Mouse (Mus musculus) embryonic facial prominence, embryonic 15.5 days (tissue): ENCODE measurements around the gene Ermp1. TPM values are rescaled to one million over a fixed set of nuclear protein-coding genes. Genes with fewer than 3 reads are reported as not detected.

Experiments
- ATAC-seq: fragments of 200-750 bp; cut with Nextera tagmentation; 2 replicates; pipeline ENCODE4 v1.8.0; 2017; ENCODE audit warnings: low read depth, moderate TSS enrichment; ENCODE audit not compliant: insufficient number of reproducible peaks, low FRiP score, low TSS enrichment
- H3K27ac ChIP-seq: fragments of 300-500 bp; sonication (generic); replicated peaks from 2 replicates; pipeline ENCODE4 v1.5.1; 2015; ENCODE audit warnings: mild to moderate bottlenecking, inconsistent platforms
- H3K27me3 ChIP-seq: fragments of 300-500 bp; sonication (generic); 2 replicates; pipeline ENCODE4 v1.6.1; 2015; ENCODE audit warnings: inconsistent platforms
- H3K36me3 ChIP-seq: fragments of 300-500 bp; sonication (generic); 2 replicates; pipeline ENCODE4 v1.6.1; 2015; ENCODE audit warnings: mild to moderate bottlenecking, inconsistent platforms
- H3K4me1 ChIP-seq: fragments of 300-500 bp; sonication (generic); 2 replicates; pipeline ENCODE4 v1.6.1; 2015; ENCODE audit warnings: inconsistent platforms
- H3K4me2 ChIP-seq: fragments of 300-500 bp; sonication (generic); replicated peaks from 2 replicates; pipeline ENCODE4 v1.6.1; 2015; ENCODE audit warnings: mild to moderate bottlenecking, inconsistent platforms
- H3K4me3 ChIP-seq: fragments of 300-500 bp; sonication (generic); replicated peaks from 2 replicates; pipeline ENCODE4 v1.5.1; 2015; ENCODE audit warnings: mild to moderate bottlenecking, inconsistent platforms
- H3K9ac ChIP-seq: fragments of 300-500 bp; sonication (generic); 2 replicates; pipeline ENCODE4 v1.6.1; 2015; ENCODE audit warnings: inconsistent platforms
- H3K9me3 ChIP-seq: fragments of 300-500 bp; sonication (generic); replicated peaks from 2 replicates; pipeline ENCODE4 v1.6.1; 2016; ENCODE audit warnings: inconsistent platforms
- WGBS: fragments of 180-500 bp; shearing (Covaris S2); methylation state at CpG from one replicate; pipeline ENCODE4 v1.1.7; 2015; 5-methylcytosine and 5-hydroxymethylcytosine counted together
- polyA plus RNA-seq: library from polyadenylated mRNA; unstranded; fragments of >200 nt; fragmentation: Nextera tagmentation; extraction: Ambion mirVana; gene quantifications from 2 replicates; pipeline ENCODE4 v1.2.1, GENCODE M21; 2015

The Ermp1 gene
- polyA plus RNA-seq, 1 experiment from 2014 or later = 23.4 TPM

DNA sequence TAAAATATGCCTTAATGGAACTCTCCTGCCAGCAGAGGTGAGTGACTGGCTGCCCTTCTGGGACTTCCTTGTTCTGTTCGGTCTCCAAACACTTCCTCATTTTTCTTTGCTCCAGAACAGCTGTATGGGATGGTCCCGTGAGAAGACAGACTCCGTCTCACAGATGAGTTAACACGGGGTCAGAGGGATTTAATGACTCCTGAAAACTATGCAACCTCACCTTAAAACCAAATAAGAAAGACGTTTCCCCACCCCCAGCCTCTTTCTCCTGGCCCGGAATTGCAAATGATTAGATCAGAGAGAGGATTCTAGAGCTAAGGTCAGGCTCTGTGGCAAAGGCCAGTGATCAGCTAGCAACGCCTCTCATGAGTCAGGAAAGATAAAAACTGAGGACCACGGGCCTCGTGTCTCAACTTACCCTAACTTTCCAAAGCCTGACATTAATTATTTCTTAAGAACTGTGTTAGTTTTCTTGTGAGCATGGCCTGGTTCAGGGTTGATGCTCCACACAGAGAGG lies 27.4 kb upstream of the Ermp1 start:
- Histone ChIP-seq H3K27ac (no peak overlapping the region), H3K4me1 (no peaks in the 10 kb centered on the region), H3K9me3 (no peaks in the 10 kb centered on the region), H3K36me3 (no peaks in the 10 kb centered on the region), H3K4me2 (no peak overlapping the region), H3K27me3 (no peaks in the 10 kb centered on the region), H3K9ac (no peak overlapping the region), H3K4me3 (no peak overlapping the region)
- ATAC-seq = no peak
- WGBS = 45% methylated on average over 9 of the region's 9 CpGs

DNA sequence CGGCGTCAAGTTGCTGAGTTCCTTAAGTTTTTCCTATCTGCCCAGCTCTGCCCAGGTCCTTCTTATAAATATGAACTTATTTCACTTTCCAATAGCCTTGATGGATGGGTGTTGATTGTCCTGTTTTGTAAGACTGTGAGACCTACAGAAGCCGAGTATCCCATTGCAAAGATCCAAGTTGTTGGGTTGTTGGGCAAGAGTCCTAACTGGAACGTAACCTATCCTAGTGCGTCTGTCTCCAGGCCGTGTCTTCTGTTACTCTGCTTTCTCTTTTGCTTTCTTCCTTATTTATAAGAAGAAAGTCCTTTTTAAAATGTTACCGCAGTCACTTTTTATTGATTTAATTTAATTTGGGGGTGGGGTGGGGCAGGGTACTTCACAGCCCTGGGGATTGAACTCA lies 26.7 kb upstream of the Ermp1 start:
- Histone ChIP-seq H3K4me3 (no peak overlapping the region), H3K36me3 (no peaks in the 10 kb centered on the region), H3K4me1 (no peaks in the 10 kb centered on the region), H3K27me3 (no peaks in the 10 kb centered on the region), H3K4me2 (no peak overlapping the region), H3K9ac (no peak overlapping the region), H3K9me3 (no peaks in the 10 kb centered on the region), H3K27ac (no peak overlapping the region)
- 91% methylated on average over 7 of the region's 7 CpGs for WGBS
- no peak for ATAC-seq

DNA sequence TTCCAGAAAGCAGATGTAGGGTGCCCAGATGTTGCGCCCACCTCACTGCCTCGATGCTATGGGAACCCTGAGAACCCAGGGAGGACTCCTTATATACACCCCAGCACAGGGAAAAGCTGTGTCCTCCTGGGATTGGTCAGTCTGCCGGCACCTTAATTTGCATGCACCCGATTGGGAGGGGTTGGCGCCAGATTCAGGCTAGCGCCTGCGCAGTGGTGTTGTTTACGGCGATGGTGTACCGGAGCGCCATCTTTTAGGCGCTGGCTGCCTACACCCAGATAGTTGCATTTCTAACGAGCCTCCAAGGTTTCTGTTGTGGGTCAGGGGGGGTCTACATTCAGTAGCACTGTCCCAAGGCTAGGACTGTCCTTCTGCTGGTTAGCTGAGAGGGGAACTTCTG lies 24.4 kb upstream of the Ermp1 start:
- Histone ChIP-seq H3K4me2 (no peak overlapping the region), H3K36me3 (no peaks in the 10 kb centered on the region), H3K4me1 (no peaks in the 10 kb centered on the region), H3K9ac (no peak overlapping the region), H3K9me3 (no peaks in the 10 kb centered on the region), H3K4me3 (no peak overlapping the region), H3K27me3 (no peaks in the 10 kb centered on the region), H3K27ac (no peak overlapping the region)
- 94% methylated on average over 13 of the region's 13 CpGs for WGBS
- ATAC-seq = no peak

DNA sequence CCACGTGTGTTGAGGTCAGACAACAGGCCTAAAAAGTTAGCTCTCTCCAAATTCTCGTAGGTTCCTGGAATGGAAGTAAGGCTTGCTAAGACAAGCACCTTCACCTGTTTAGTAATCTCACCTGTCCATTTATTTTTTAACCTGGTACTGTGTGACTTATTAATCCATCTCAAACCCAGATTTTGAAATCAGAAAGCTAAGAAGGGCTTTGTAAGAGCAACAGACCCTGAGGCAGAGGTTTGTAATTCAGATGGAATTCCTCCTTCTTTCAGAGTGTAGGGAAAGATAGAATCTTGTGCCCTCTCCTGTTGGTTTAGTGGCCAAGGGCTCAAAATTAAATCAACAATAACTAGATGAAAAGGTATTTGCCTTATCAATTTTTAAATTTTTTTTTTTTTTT lies 22.9 kb upstream of the Ermp1 start:
- no peaks in the 10 kb centered on the region for H3K9me3 ChIP-seq
- ATAC-seq = no peak

DNA sequence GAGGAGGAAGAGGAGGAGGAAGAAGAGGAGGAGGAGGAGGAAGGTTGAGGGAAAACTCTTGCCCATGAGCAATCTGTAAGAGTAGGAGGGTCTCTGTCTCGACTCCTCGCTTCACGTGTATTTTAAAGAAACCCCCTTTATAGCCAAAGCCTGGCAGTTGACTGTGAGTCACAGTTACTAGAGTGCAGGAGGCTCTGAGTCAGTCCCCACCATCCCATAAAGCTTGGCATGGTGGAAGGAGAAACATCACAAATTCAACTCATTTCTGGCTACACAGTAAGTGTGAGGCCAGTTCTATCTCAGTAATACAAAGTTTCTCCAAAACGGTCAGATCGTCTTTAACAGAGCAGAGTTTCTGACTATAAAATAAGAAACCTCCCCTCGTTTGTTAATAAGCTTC lies 22.0 kb upstream of the Ermp1 start:
- 88% methylated on average over 6 of the region's 6 CpGs for WGBS

More for the DNA sequence above, 22.9 kb upstream of the Ermp1 start:
- no peak overlapping the region for H3K9ac ChIP-seq
- 69% methylated on average over 2 of the region's 2 CpGs for WGBS
- no peak overlapping the region for H3K27ac ChIP-seq
- no peaks in the 10 kb centered on the region for H3K36me3 ChIP-seq
- no peak overlapping the region for H3K4me3 ChIP-seq
- no peaks in the 10 kb centered on the region for H3K4me1 ChIP-seq
- no peak overlapping the region for H3K4me2 ChIP-seq
- no peaks in the 10 kb centered on the region for H3K27me3 ChIP-seq

DNA sequence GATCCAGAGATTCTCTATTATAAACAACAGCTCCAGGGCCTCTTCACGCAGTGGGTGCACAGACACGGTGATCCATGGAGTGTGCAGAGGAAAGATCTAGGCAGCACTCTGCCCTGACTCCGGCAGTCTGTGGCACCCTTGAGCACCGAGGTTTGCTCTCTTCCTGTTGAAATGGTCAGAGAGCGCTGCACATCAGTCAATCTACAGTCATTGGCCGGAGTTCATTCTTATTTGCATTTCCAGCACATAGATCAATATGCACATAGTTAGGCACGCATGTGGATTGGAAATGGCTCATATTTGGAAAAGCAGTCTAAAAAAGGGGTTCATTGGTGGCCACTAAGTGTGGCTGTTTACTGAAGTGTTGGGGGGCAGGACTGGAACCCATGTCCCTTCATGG lies 19.9 kb upstream of the Ermp1 start:
- Histone ChIP-seq H3K4me1 (no peaks in the 10 kb centered on the region), H3K27me3 (no peaks in the 10 kb centered on the region), H3K27ac (no peak overlapping the region), H3K36me3 (no peaks in the 10 kb centered on the region), H3K9me3 (no peaks in the 10 kb centered on the region), H3K9ac (no peak overlapping the region), H3K4me3 (no peak overlapping the region), H3K4me2 (no peak overlapping the region)
- WGBS = 92% methylated on average over 7 of the region's 7 CpGs
- no peak for ATAC-seq

More for the DNA sequence above, 22.0 kb upstream of the Ermp1 start:
- Histone ChIP-seq H3K9me3 (no peaks in the 10 kb centered on the region), H3K4me1 (no peaks in the 10 kb centered on the region), H3K36me3 (no peaks in the 10 kb centered on the region), H3K27me3 (no peaks in the 10 kb centered on the region), H3K27ac (no peak overlapping the region), H3K4me2 (no peak overlapping the region), H3K9ac (no peak overlapping the region), H3K4me3 (no peak overlapping the region)
- no peak for ATAC-seq

DNA sequence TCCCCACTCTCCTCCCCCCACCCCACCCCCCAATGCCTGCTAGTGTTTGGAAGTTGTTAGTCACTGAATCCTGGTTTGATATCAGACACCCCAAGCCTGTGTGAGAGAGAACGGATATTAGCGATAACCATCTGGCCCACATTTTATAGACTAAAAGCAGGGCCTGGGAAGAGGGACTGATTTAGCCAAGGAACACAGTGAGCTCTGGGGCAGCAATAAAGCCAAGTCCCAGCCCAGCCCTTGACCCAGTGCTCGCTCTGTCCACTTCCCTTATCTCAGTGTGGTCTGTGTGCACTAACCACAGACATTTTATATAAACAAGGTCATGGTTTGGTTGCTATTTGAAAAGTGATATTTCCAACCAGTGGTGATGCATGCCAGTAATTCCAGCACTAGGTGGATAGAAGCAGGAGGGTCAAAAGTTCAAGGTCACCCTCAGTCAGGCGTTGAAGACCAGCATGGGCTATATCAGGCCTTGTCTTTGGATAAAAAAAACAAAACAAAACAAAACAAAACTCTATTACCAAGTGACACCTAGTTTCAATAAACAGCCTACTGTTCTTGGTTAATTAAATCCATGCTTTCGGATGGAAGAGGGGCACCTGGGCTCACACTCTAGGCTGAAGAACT lies 18.9 kb upstream of the Ermp1 start:
- Histone ChIP-seq H3K4me3 (no peak overlapping the region), H3K36me3 (no peaks in the 10 kb centered on the region), H3K4me1 (no peaks in the 10 kb centered on the region), H3K27me3 (no peaks in the 10 kb centered on the region), H3K9me3 (no peaks in the 10 kb centered on the region), H3K9ac (no peak overlapping the region), H3K4me2 (no peak overlapping the region), H3K27ac (no peak overlapping the region)
- 50% methylated on average over 5 of the region's 5 CpGs for WGBS
- ATAC-seq = no peak

DNA sequence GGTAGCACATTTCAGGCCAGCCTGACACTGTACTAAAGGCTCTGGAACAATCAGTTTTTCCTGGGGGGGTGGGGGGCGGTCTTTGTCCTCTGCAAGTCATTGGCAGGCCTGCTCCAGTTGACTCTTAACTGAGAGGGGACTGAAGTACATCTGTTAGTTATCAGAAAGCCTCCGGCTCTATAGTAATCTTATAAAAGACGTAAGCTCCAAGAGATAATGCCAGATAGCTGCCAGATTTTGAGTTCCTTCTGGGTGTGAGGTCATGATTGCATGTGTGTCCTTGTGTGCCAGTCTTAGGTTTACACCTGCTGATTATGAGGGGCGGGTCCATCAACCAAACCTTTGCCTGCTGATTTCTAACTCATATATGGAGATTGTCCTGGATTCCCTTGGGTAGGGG lies 17.9 kb upstream of the Ermp1 start:
- Histone ChIP-seq H3K27ac (no peak overlapping the region), H3K9ac (no peak overlapping the region), H3K9me3 (no peaks in the 10 kb centered on the region), H3K27me3 (no peaks in the 10 kb centered on the region), H3K4me2 (no peak overlapping the region), H3K4me3 (no peak overlapping the region), H3K4me1 (no peaks in the 10 kb centered on the region), H3K36me3 (no peaks in the 10 kb centered on the region)
- ATAC-seq = no peak
- WGBS = 57% methylated on average over 4 of the region's 4 CpGs

DNA sequence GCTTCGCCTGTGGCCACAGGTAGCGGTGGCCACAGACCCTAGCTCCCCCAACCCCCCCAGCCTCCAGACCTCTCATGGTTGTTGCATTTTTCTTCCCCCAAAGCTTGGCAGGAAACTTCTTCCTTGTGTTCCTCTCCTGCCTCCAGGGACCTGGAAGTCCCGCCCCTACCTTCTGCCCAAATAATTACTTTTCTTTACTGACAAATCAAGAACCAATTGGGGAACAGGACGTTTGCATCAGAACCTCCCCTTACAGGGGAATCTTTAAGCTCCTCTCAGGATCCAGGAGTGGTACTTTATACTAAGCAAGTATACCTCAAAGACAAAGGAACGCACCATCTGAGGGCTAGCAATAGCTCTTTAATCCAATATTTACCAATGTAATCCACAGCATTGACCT lies 16.7 kb upstream of the Ermp1 start:
- WGBS = 78% methylated on average over 5 of the region's 5 CpGs
- Histone ChIP-seq H3K4me2 (no peak overlapping the region), H3K27me3 (no peaks in the 10 kb centered on the region)

DNA sequence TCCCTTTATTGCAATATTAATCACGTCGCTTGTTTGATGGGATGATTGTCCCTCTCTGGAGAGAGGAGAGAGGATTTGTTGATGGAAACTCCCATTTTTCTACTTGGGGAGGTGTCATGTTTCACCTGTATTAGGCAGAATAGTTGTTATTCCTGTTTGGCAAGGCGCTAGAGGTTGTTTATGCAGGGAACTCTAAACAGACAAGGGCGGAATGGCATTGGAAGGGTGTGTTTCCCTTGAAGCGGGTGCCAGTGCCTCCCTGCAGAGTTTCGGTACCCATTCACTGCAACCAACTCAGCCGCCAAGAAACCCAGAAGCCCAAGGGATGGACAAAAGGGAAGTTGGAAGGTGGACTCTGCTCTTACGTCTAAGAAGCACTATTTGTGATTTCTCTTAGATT lies 15.6 kb upstream of the Ermp1 start:
- ATAC-seq = 0 out of 2 replicates have a peak, but pooled peaks have one; percentile 53
- Histone ChIP-seq H3K27ac (peak overlapping the region; percentile 35; the same call in 1 of the 2 replicates), H3K4me2 (no peak overlapping the region), H3K9ac (no peak overlapping the region), H3K27me3 (no peaks in the 10 kb centered on the region), H3K9me3 (no peaks in the 10 kb centered on the region), H3K4me1 (no peaks in the 10 kb centered on the region), H3K36me3 (no peaks in the 10 kb centered on the region), H3K4me3 (no peak overlapping the region)
- WGBS = 60% methylated on average over 8 of the region's 8 CpGs

More for the DNA sequence above, 16.7 kb upstream of the Ermp1 start:
- ATAC-seq = no peak
- H3K27ac ChIP-seq = no peak overlapping the region
- no peak overlapping the region for H3K9ac ChIP-seq
- no peaks in the 10 kb centered on the region for H3K4me1 ChIP-seq
- no peaks in the 10 kb centered on the region for H3K36me3 ChIP-seq
- H3K9me3 ChIP-seq = no peaks in the 10 kb centered on the region
- no peak overlapping the region for H3K4me3 ChIP-seq

DNA sequence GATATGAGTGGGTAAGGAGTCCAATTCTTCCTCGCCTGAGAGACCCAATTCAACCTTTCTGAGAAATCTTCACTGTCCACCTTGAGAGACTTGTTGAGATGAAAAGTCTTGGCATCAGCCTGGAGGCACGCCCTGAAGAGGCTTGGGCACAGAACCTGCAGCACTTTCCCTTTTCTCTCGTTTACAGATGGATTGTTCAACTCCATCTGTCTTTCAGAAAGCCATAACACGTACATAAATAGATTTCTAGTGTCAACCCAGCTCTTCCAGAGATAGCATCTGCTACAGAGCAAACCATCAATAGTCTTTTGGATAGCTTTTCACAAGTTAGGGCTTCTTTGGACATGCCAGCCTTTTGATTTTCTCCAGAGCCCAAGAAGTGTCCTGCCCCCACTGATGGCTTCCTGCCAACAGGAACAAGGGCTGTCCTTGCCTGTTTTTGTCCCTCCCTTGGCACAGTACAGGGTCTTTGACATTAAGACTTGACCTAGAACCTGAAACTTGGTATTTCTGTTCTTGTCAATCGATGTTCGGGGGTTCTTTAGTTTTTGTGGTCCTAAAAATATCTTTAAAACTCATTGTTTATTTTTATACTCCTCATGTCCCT lies 13.9 kb upstream of the Ermp1 start:
- 0 out of 2 replicates have a peak, but pooled peaks cover 2% of the 10 kb centered on the region for H3K4me1 ChIP-seq
- no peaks in the 10 kb centered on the region for H3K27me3 ChIP-seq
- ATAC-seq = no peak
- 79% methylated on average over 6 of the region's 6 CpGs for WGBS
- H3K9ac ChIP-seq = no peak overlapping the region
- no peak overlapping the region for H3K27ac ChIP-seq
- no peak overlapping the region for H3K4me2 ChIP-seq
- H3K9me3 ChIP-seq = no peaks in the 10 kb centered on the region
- no peaks in the 10 kb centered on the region for H3K36me3 ChIP-seq
- no peak overlapping the region for H3K4me3 ChIP-seq
